Mouse (Mus musculus) gastrocnemius, adult 8-10 months (tissue): Measurements from ENCODE around the gene Uhrf1. TPM values are rescaled to one million over a fixed set of nuclear protein-coding genes. Genes with fewer than 3 reads are reported as not detected.
A peak's percentile ranks its signal among the peaks of the same experiment; 100 is the strongest.
"Not testable (repeated sequence)": the region's sequence is repeated elsewhere in the genome, so short reads cannot be mapped to it uniquely, and the experiment has no call there.

Experiments used
- DNase-seq, 2 experiments: peaks; one replicate each; pipeline ENCODE4 v3.0.0; 2022; ENCODE audit warnings: low spot score in 2 of 2
- total RNA-seq, 4 experiments: library from RNA; stranded (reverse); gene quantifications; 2 replicates each; pipeline ENCODE4 v1.2.4; 2022

The Uhrf1 gene
- total RNA-seq, result under 1 TPM; 0.18 to 0.67 (median 0.44) TPM

DNA sequence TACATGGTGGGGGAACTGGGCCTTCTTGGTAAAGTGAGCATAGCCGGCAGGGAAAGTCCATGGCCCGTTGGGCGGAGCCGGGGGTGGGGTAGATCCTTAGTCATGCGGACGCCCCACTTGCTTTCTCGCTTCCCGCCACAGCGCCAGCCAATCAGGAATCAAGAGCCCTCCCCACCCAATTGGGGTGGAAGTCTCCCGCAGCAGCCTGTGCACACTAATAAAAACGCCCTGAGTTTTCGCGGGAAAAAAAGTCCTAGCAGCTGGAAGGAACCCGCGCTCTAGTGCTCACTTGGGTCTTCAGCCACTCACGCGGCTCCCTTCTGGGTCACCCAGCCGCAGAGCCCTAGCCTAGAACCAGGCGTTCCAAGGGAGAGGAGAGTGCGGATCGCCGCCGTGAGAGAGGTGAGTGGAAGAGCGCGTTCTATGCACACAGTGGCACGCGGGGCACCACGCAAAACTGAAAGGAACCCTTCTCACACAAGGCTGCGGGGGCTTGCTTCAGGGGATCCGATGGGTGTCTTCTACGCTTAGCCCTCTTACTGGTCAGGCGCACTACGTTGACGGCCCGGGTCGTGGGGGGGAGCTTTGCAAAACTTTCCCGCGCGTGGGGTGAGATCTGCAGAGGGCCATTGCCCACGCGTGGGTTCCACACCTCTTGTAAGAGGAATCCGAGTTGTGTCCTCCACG, at the start of gene Uhrf1:
Gene Uhrf1 (plus strand): TSS at position 162 of the 687 bp plus-strand sequence.
- DNase-seq, result peak in 1 of 2 experiments; percentile 20

DNA sequence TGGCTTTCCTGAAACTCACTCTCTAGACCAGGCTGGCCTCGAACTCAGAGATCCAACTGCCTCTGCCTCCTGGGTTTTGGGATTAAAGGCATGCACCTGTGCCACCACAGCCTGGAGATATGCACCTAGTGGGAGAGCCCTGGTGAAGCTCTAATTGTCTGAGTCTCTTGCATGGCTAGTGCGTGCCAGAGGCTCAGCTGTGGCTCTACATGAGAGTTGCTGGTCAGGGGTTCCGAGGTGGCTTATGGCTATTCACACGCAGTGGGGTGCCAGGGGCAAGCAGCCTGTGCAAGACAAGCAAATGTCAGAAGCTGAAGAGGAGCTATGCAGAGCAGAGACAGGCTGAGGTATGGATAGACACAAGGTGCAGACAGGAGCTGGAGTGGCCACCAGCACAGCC, 48.4 kb upstream of the Uhrf1 start:
- DNase-seq, result no peak

DNA sequence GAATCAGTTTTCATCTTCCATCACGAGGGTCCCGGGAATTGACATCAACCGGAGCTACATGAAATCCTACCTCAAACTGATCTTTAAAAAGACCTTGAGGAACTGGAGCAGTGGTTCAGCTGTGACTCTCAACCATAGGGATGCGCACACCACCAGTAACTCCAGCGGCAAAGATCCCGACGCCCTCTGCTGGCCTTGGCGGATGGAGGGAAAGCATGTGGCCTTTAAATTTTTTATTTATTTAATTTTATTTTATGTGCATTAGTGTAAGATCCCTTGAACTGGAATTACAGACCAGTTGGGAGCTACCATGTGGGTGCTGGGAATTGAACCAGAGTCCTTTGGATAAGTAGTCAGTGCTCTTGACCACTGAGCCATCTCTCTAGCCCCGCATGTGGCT, 47.7 kb upstream of the Uhrf1 start:
- DNase-seq, result no peak

DNA sequence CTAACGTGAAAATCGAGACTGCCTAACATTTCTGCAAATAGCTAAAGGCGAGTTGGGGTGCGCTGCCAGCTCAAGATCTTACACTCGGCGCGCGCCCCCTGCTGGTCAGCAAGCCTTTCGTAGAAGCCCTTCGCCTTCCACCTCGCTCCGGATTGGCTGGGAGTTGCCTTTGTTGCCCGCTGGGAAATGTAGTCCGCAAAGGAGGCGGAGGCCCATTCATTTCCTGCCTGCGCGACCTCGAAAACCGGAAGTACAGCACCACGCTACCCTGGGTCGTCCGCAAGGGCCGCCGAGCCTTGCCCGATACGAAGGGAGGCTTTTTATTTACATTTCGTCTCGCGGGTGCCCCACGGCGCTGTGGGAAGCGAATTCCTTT, 47.3 kb upstream of the Uhrf1 start:
- DNase-seq, result peak; percentile 96 to 97

DNA sequence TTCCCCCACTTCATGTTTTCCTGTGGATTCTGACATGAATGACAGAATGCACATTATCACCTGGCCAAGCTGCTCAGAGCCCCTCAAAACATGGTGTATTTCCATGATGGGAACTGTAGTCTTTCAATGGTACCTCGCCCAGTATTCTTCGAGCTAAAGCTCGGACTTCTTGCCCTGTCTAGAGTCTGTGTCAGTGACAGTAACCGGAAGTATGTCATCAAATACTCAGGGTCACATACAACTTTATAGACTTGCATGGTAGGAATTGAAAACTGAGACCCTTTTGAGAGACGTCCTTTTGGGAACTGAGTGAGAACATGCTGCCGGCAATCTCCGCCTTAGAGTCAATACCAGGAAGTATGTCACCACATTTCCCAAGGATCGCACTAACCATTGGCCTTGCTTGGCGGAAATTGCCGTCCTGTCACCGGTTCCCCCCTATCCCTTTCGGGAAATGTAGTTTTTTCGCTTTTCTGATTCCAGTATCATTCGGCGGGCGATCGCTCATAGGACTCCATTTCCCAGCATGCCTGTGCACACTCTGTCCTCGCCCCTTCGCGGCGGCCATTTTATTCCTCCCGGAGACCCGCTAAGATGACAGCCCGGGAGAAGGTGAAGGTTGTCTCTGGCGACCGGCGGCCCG, 46.8 kb upstream of the Uhrf1 start, which contains the start of gene Fem1a:
Gene Fem1a (plus strand): TSS at position 572 of the 643 bp plus-strand sequence.
- peak; percentile 89 to 94 for DNase-seq

DNA sequence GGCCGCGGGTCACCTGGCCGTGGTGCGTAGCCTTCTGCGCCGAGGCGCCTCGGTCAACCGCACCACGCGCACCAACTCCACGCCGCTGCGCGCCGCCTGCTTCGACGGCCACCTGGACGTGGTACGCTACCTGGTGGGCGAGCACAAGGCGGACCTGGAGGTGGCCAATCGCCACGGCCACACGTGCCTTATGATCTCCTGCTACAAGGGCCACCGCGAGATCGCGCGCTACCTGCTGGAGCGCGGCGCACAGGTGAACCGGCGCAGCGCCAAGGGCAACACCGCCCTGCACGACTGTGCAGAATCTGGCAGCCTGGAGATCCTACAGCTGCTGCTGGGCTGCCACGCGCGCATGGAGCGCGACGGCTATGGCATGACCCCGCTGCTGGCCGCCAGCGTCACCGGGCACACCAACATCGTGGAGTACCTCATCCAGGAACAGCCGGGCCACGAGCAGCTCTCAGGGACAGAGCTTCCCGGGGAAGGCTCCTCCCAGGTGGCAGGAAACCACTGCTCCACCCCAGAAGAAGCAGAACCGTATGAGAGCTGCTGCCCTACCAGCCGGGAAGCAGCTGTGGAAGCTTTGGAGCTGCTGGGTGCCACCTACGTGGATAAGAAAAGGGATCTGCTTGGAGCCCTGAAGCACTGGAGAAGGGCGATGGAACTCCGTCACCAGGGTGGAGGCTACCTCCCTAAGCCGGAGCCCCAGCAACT, 45.8 kb upstream of the Uhrf1 start:
- peak in 1 of 2 experiments; percentile 42 for DNase-seq

DNA sequence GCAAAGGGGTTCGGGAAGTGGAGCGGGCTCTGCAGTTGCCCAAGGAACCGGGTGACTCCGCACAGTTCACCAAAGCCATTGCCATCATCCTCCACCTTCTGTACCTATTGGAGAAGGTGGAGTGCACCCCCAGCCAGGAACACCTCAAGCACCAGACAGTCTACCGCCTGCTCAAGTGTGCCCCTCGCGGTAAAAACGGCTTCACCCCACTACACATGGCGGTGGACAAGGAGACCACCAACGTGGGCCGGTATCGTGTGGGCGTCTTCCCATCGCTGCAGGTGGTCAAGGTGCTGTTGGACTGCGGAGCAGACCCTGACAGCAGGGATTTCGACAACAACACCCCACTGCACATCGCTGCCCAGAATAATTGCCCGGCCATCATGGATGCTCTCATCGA, 44.9 kb upstream of the Uhrf1 start:
- DNase-seq, result not testable (repeated sequence)

DNA sequence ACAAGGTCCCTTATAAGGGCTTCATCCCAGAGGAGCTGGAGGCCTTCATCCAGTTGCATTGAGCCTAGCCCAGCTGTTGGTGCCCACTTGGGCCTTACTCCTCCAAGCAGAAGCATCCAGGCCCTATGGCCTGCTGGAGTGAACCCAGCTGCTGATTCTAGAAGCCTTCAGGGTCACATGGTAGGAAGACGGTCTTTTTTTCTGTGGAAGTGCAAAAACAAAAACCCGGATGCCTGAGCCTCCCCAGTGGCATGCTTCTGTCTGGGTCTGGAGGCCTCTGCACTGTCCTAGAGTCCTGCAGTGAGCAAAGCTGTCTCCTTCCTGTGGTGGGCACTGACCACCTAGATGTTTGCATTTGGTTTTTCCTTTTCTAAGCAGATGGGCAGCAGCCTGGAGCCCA, 44.3 kb upstream of the Uhrf1 start:
- DNase-seq, result not testable (repeated sequence)

DNA sequence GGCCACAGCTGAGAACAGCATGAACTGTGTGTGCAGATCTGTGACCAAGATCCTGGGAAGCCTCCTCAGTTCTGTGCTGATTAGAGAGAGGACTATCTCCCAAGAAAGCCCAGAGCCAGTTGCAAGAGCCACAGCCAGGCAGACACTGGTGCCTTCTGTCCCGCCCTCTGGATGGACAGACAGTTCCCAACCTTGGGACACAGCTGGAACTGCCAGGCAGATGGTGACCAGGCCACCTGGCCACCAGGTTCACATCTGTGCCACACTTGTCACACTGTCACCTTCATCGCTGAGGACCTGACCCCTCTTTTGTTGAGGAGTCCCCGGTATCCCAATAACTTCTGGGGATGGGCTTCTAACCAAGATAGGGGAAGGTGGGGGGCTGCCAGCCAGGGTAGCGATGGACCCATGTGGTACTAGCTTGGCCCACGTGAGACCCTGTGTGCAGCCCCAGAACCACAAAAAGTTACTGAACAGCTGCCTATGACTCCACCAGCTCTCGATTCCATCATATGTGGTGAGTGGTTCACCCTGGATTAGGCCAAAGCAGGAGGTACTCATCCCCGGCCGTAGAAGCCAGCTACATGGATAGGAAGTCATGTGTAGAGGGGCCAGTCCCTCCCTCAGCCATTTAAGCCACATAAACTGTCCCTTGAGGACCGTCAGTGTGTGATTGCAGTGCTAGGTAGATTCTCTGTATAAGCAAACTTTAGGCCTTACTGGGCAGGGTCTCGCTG, 43.7 kb upstream of the Uhrf1 start:
- DNase-seq, result no peak

DNA sequence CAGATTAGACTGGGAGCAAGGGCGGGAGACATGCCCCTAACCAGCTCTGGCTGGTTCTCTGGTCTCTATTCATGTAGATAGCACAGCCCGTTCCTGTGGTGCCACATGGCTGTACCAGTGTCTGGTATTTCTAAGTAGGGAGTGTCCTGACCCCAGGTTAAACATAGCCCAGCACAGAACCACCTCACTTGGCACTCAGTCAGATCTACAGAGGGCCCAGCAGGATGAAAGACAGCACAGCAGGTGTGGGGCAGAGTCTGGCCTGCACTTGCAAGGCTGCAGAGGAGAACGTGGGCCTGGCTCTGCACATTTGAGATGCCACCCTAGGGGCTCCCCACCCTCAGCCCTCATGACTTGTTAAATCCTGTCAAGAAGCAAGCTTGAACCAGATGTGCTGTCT, 42.0 kb upstream of the Uhrf1 start:
- peak; percentile 75 to 81 for DNase-seq

DNA sequence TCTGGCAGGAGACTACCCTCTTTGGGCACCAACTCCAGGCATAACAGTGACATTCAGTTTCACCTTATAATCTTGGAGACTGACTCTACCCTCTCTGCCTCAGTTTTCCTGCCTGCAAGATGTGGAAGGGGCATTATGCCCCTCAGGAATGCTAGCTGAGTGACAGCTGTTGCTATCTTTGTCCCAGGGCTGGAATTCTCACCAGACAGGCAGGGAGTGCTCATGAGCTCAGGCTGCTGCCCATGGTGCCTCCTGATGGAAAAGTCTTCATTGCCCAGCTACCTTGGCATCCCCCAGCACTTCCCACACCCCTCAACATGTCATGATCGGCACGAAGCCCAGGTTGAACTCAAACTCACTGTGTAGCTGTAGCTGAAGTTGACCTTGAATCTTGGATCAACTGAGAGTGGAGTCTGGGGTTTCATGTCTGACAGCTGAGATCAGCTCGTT, 40.5 kb upstream of the Uhrf1 start:
- DNase-seq, result peak; percentile 63 to 77

DNA sequence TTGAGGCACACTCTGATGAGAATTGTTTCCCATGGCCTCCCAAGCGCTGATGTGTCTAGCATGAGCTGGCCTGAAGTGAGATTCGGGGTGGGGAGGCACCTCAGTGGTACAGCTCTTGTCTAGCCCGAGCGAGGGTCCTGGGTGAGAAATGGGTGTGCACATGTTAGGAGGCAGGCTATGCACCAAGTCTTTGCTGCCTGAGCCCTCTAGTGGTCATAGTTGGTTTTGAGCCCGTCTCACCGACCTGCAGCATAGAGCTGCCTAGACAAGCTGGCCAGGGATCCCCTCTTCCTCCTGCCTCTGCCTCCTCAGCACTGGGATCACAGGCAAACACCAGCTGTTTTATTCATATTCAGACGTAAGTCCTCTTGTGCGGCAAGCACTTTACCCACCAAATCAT, 39.1 kb upstream of the Uhrf1 start:
- DNase-seq, result peak; percentile 74 to 76

DNA sequence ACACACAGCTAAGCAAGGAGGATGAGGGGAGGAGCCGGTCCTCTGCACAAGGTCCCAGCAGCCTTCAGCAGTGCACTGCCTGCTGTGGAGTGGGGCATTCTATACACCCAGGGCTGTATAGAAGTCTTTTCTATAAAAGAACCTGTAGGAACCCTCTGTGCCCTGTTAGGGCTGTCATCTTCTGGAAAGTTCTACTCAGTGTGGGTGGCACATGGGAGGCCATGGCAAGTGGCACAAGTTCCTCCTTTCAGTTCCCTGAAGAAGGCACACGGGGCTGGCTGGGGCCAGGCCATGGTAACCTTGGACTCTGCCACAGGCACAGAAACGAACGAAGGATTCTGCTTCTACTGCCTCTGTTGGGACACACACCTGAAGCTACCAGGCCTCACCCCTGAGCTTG, 38.1 kb upstream of the Uhrf1 start:
- DNase-seq, result no peak

DNA sequence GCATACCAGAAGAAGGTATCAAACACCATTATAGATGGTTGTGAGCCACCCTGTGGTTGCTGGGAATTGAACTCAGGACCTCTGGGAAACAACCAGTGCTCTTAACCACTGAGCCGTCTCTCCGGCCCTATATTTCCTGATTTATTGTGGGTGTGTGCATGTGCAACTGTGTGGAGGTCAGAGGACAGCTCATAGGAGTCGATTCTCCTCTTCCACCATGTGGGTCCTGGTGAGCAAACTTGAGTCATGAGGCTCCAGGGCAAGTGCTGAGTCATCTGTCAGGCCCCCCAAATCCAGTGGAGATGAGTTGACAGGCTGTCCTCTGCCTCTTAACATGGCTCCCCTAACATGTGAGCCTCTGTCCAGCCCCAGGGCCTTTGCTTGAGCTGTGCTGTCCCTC, 37.3 kb upstream of the Uhrf1 start:
- DNase-seq, result no peak

DNA sequence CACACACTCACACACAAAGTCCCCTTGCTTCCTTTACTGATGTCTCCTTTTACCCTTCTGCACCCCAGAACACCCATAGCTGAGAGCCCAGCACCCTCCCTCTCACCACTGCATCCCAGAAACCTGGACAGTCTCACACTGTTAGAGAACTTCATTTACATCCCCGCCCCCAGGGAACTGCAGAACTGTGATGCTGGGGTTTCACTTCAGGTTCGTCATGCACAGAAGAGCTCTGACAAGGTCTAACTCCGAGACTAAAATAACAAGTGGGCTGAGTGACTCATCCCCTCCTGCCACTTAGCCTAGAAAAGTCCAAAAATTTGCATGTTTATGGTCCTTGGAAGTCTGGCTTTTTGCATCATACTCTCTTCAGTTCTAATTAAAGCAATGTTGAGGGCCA, 36.9 kb upstream of the Uhrf1 start:
- no peak for DNase-seq

DNA sequence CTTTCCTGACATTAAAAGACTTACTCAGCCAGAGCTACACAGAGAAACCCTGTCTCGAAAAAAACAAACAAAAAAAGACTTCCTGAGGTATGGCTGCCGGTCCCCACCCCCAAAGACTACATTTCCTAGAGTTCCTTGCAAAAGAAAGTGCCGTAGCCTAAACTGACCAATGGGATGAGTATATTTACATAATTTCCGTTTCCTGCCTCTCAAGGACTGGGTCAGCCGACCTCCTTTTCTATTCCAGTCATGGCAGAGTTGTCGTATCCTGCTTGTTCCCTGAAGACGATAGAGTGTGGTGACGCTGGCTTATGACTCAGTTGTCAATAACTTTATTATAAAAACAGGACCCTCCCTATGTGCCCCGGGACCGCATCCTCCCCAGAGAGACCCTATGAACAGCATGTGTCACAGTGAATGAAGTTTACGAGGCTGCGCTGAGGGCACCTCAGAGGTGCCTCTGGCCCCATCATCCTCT, 33.9 kb upstream of the Uhrf1 start:
- DNase-seq, result no peak

DNA sequence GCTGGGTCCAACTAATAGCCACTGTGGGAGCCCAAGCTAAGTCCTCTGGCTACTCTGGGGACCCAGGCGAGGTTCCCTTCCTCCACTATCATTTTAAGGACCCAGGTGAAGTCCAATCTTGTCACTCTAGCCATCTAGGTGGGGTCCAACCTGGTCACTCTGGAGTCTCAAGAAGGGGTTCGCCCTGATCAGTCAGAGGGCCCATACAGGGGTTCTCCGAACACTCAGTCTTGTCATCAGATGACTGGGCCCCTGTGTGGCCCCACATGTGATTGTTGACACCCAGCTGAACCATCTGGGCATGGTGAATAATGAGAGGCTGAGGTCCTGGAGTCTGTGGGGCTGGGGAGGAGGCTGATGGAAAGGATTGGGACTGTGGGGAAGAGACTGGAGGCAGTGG, 33.4 kb upstream of the Uhrf1 start:
- no peak for DNase-seq

DNA sequence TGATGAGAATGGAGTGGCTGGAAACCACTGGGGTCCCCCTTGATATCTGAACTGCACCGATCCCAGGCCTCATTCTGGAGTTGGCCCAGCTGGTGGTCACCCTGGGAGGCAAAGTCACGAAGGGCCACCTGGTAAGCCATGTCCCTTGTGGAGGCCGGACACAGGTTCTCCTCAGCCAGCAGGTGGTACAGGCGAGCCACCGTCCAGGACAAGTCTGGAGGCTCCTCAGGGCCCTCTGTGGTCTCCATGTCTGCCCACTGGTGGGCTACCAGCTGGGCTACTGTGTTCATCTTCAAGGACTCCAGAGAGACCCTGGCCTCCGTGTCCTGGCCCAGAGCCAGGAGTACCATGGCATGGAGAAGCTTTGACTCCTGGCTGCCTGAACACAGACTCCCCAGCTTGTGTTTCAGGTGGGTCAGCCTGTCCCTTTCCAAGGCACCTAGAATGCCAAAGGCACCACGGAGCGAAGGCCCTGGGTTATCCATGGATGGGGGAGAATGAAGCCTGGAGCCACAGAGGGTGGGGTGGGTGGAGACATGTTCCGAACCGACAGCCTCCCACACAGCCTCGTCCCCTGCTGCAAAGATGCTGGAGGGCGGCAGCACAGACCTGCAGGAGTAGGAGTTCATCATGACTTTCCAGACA, 31.4 kb upstream of the Uhrf1 start:
- no peak for DNase-seq

DNA sequence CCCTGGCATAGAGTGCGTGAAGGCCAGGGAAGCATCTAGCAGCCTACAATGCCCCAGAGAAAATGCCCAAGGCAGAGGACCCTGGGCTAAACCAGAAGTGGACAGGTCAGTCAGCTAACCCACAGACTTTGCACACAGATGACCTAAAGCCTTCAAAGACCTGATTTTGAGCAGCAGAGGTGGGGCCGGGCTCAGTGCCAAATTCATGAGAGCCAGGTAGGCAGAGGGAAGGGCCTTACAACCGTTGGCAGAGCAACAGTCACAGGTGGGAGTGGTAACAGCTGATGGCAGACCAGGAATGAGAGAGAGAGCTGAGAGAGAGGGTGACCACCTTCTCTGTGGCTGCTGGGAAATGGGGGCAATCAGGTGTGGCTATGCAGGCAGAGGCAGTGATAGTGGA, 30.5 kb upstream of the Uhrf1 start:
- DNase-seq, result no peak

DNA sequence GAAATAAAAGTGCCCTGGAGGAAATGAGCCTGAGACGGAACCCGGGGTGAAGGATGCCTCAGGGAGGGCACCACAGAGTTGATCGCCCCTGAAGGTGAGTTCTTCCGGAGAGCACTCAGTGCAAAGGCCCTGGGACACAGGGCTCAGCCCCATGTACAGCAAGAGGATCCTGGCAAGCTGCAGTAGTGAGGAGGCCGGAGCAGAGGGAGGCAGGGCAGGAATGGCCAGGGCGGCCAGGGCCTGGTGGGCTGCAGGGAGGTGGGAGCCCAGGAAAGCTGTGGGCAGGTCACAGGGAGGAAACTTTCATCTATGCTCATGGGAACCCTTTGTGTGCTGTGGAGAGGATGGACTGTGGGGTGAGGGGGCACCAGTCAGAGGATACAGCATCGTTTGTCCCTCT, 29.6 kb upstream of the Uhrf1 start:
- no peak for DNase-seq

DNA sequence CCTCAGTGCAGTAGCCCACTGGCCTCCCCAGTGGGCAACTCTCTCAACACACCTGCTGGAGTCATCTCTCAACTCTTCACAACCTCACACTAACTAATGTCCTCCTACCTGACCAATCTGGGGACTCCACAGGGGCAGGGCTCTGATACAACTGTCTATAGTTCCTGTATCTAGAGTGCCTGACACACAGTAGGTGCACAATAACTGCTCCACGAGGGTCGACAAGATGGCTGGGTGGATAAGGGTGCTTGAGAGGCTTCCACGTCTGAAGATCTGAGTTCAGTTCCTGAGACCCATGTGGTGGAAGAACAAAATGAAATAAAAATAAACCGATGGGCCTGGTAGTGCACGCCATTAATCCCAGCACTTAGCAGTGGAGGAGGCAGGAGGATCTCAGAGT, 29.1 kb upstream of the Uhrf1 start:
- DNase-seq, result no peak
